Mouse (Mus musculus): ENCODE results near the gene Kdm2b. TPM values are rescaled to one million over a fixed set of nuclear protein-coding genes. Genes with fewer than 3 reads are reported as not detected.

Gene Kdm2b
- total RNA-seq (2012; rRNA removed), result 24.8 and 29.2 TPM in 2 replicates
- polyA plus RNA-seq (2012; ENCODE audit: insufficient read depth in 1 of 2, insufficient read length in 2 of 2, low read depth in 1 of 2, low replicate concordance in 2 of 2, missing spikeins in 1 of 2), result 10 to 100 TPM in 1 of 2 experiments, not detected in 1; 48.9 TPM

DNA sequence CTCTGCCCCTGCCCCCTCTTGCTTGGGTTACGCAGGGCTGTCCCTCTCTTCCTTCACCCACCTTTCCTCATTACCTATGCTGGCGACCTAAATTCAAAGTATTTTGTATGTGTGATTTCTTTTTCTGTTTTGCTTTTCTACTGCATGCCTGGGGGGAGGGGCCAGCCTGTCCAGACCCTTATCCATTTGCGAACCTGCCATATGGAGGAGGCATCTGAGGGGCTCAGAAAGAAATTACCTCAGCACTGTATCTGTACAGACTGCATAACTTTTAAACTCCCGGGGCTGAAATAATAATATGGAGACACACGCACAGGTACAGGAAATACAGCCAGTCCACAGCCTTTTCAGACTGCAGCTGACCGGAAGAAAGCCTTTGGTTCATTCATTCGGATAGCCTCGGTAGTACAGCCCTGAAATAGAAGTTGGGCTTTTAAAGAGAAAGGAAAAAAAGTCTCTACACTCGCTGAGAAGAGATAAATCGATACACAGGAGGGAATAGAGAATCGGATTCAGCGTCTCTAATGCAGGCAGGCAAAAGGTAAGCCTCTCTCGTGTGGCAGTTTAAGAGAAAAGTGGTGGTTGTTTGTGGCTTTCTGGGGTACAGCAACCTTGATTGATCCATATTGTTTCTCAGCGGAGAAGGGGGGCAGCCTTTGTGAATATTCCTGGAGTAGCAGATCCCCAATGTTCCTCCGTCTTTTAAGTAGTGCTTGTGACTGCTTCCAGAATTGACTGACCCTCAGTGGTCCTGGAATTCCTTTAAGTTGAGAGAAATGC lies at the start of gene Kdm2b:
Gene Kdm2b (minus strand): TSS at position 273 of the 780 bp plus-strand sequence.
- H3K27ac ChIP-seq (ENCODE audit: control insufficient read depth, low read depth, low read length), result peak within 1 kb of the TSS; percentile 59; the same call in 1 of the 2 replicates
- no peak for TF ChIP-seq GABPA (IDR thresholded peaks at IDR 0.05; ENCODE audit: low read depth, low read length)
- TF ChIP-seq ZMIZ1 (IDR thresholded peaks at IDR 0.05; ENCODE audit: low read depth, low read length), result no peak
- TF ChIP-seq SIN3A (IDR thresholded peaks at IDR 0.05; ENCODE audit: low read length), result no peak
- TF ChIP-seq CHD1 (IDR thresholded peaks at IDR 0.05; ENCODE audit: low read depth, low read length), result no peak
- TF ChIP-seq ZNF384 (IDR thresholded peaks at IDR 0.05; ENCODE audit: low read depth, low read length), result no peak
- no peak for TF ChIP-seq NELFE (IDR thresholded peaks at IDR 0.05; ENCODE audit: low read depth, low read length)
- TF ChIP-seq CTCF (IDR thresholded peaks at IDR 0.05 in 2 of 3, conservative IDR thresholded peaks at IDR 0.05 in 1 of 3; ENCODE audit: control insufficient read depth in 1 of 3, insufficient read depth in 1 of 3, low read depth in 2 of 3, low read length in 3 of 3, poor library complexity in 1 of 3, severe bottlenecking in 1 of 3), result no peak
- TF ChIP-seq JUND (IDR thresholded peaks at IDR 0.05; ENCODE audit: low read depth, low read length), result no peak
- no peak for TF ChIP-seq TBP (IDR thresholded peaks at IDR 0.05; ENCODE audit: low read depth, low read length)
- no peak for TF ChIP-seq NRF1 (IDR thresholded peaks at IDR 0.05; ENCODE audit: insufficient read depth, low read depth, low read length, poor library complexity, severe bottlenecking)
- no peak for TF ChIP-seq MYB (IDR thresholded peaks at IDR 0.05; ENCODE audit: low read depth, low read length)
- no peak for TF ChIP-seq SMC3 (IDR thresholded peaks at IDR 0.05; ENCODE audit: low read depth, low read length)
- no peak for TF ChIP-seq EP300 (IDR thresholded peaks at IDR 0.05; ENCODE audit: low read depth in 1 of 2, low read length in 2 of 2)
- TF ChIP-seq MAFK (IDR thresholded peaks at IDR 0.05; ENCODE audit: borderline replicate concordance, low read depth, low read length), result no peak
- H3K4me1 ChIP-seq (ENCODE audit: control insufficient read depth in 1 of 2, insufficient read depth in 2 of 2, low read length in 2 of 2), result peaks cover 5 to 13% of the 10 kb centered on the region in 2 experiments; a peak in 3 of 4 replicates
- peaks cover 2% of the 10 kb centered on the region; the same call in 1 of the 2 replicates for H3K79me2 ChIP-seq (ENCODE audit: control insufficient read depth, insufficient read depth, low read length, poor library complexity)
- peak within 1 kb of the TSS; percentile 79 to 89 for H3K4me3 ChIP-seq (ENCODE audit: control insufficient read depth in 1 of 2, insufficient read depth in 1 of 2, low read depth in 2 of 2, low read length in 2 of 2)
- peaks cover 0 to 12% of the 10 kb centered on the region in 2 experiments; a peak in 2 of 4 replicates for H3K36me3 ChIP-seq (ENCODE audit: control insufficient read depth in 1 of 2, insufficient read depth in 2 of 2, low read length in 2 of 2)
- H3K27me3 ChIP-seq (ENCODE audit: control insufficient read depth in 1 of 2, insufficient read depth in 2 of 2, low read length in 2 of 2), result no peaks in the 10 kb centered on the region
- no peaks in the 10 kb centered on the region for H3K9me3 ChIP-seq (replicated peaks; ENCODE audit: insufficient read depth, low read length)
- H3K9ac ChIP-seq (ENCODE audit: control insufficient read depth, low read depth, low read length, poor library complexity, severe bottlenecking), result peak within 1 kb of the TSS; percentile 83
- peak; percentile 27 for DNase-seq (ENCODE audit: low read depth, low spot score)

DNA sequence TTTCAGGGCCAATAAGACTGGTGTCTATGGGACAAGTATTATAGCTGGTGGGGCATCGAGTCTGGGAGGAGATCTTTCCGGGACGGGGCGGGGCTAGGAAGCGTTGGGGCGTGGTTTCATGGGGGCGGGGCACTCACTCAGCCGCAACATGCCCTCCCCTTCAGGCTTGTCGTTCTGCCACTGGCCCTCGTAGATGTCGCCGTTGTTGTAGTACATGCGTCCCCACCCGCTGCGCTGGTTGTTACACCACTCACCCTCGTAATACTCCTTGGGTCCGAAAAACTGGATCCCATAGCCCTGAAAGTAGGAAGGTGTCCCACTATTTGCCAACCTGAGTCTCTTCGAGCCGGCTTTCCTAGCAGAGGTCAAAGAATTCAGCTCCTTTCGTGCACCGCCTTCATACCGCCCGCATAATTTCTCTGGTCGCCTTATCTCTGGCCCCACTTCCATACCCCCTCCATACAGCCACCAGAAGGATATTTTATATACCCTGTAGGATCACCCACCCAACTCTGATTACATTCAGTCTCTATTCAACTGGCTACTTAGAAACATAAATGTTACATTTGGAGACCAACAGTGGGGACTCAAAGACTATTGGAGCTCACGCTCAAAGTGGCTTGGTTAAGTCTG lies 49.6 kb upstream of the Kdm2b start:
- Histone ChIP-seq H3K36me3 (ENCODE audit: control insufficient read depth in 1 of 2, insufficient read depth in 2 of 2, low read length in 2 of 2) (peaks cover 0 to 9% of the 10 kb centered on the region in 2 experiments; a peak in 2 of 4 replicates), H3K27me3 (ENCODE audit: control insufficient read depth in 1 of 2, insufficient read depth in 2 of 2, low read length in 2 of 2) (no peaks in the 10 kb centered on the region), H3K4me1 (ENCODE audit: control insufficient read depth in 1 of 2, insufficient read depth in 2 of 2, low read length in 2 of 2) (peaks cover 2 to 23% of the 10 kb centered on the region in 2 experiments; a peak in 3 of 4 replicates), H3K27ac (ENCODE audit: control insufficient read depth, low read depth, low read length) (peak overlapping the region; percentile 53), H3K79me2 (ENCODE audit: control insufficient read depth, insufficient read depth, low read length, poor library complexity) (no peaks in the 10 kb centered on the region), H3K4me3 (ENCODE audit: control insufficient read depth in 1 of 2, insufficient read depth in 1 of 2, low read depth in 2 of 2, low read length in 2 of 2) (peak overlapping the region; percentile 52 to 69), H3K9ac (ENCODE audit: control insufficient read depth, low read depth, low read length, poor library complexity, severe bottlenecking) (peak overlapping the region; percentile 56), H3K9me3 (replicated peaks; ENCODE audit: insufficient read depth, low read length) (no peaks in the 10 kb centered on the region)
- peak; percentile 36; the same call in 1 of the 2 replicates for TF ChIP-seq MAZ (IDR thresholded peaks at IDR 0.05; ENCODE audit: low read depth, low read length)
- peak; percentile 47; the same call in 1 of the 2 replicates for TF ChIP-seq HCFC1 (IDR thresholded peaks at IDR 0.05; ENCODE audit: low read depth, low read length)
- TF ChIP-seq NELFE (IDR thresholded peaks at IDR 0.05; ENCODE audit: low read depth, low read length), result peak; percentile 57
- TF ChIP-seq NRF1 (IDR thresholded peaks at IDR 0.05; ENCODE audit: insufficient read depth, low read depth, low read length, poor library complexity, severe bottlenecking), result peak; percentile 41; the same call in 1 of the 2 replicates
- peak; percentile 48; the same call in 1 of the 2 replicates for TF ChIP-seq GATA1 (IDR thresholded peaks at IDR 0.05; ENCODE audit: low read depth, low read length)
- TF ChIP-seq TBP (IDR thresholded peaks at IDR 0.05; ENCODE audit: low read depth, low read length), result peak; percentile 63; the same call in 1 of the 2 replicates
- TF ChIP-seq POLR2A (IDR thresholded peaks at IDR 0.05; ENCODE audit: control insufficient read depth in 1 of 2, insufficient read depth in 1 of 2, low read depth in 1 of 2, low read length in 2 of 2, poor library complexity in 1 of 2), result peak in 1 of 2 experiments; percentile 79; a peak in 2 of 4 replicates
- 0 out of 2 replicates have a peak, but pooled peaks have one; percentile 36 for TF ChIP-seq MYC (IDR thresholded peaks at IDR 0.05; ENCODE audit: low read depth, low read length)
- no peak for TF ChIP-seq BHLHE40 (IDR thresholded peaks at IDR 0.05; ENCODE audit: borderline replicate concordance, low read depth, low read length)
- TF ChIP-seq POLR2AphosphoS2 (IDR thresholded peaks at IDR 0.05; ENCODE audit: low read length), result peak; percentile 31; the same call in 1 of the 2 replicates
- peak; percentile 65; the same call in 1 of the 2 replicates for TF ChIP-seq SIN3A (IDR thresholded peaks at IDR 0.05; ENCODE audit: low read length)
- no peak for TF ChIP-seq ZC3H11A (IDR thresholded peaks at IDR 0.05; ENCODE audit: low read depth, low read length)
- peak; percentile 67; the same call in 1 of the 2 replicates for TF ChIP-seq MXI1 (IDR thresholded peaks at IDR 0.05; ENCODE audit: low read depth, low read length)
- no peak for TF ChIP-seq UBTF (IDR thresholded peaks at IDR 0.05; ENCODE audit: borderline replicate concordance, insufficient read depth, low read depth, low read length)
- no peak for TF ChIP-seq ZNF384 (IDR thresholded peaks at IDR 0.05; ENCODE audit: low read depth, low read length)
- no peak for TF ChIP-seq USF1 (IDR thresholded peaks at IDR 0.05; ENCODE audit: low read depth, low read length)
- DNase-seq (ENCODE audit: low read depth, low spot score), result peak; percentile 96

Data from MEL (cell line).